Mouse (Mus musculus) liver, embryonic 14.5 days (tissue): ENCODE measurements at regions not wholly inside any gene's neighbourhood (a gene's known extent, or its start where the extent isn't known, plus 50 kb on each side); places are given as distances from the start of the nearest gene placed in this dataset.

Experiments used
- ATAC-seq: fragments of 200-750 bp; cut with Nextera tagmentation; 2 replicates; pipeline ENCODE4 v1.8.0; 2017; ENCODE audit warnings: moderate number of reproducible peaks, mild to moderate bottlenecking, moderate library complexity; ENCODE audit not compliant: insufficient read depth
- DNase-seq, 3 experiments: peaks; one replicate each; pipeline ENCODE4 v3.0.0-alpha.2; 2012 to 2013; ENCODE audit warnings: low read depth in 3 of 3, low spot score in 3 of 3
- H3K27ac ChIP-seq: fragments of 300-500 bp; sonication (generic); 2 replicates; pipeline ENCODE4 v1.5.1; 2014; ENCODE audit warnings: moderate library complexity, mild to moderate bottlenecking, control low read depth, inconsistent platforms
- H3K27me3 ChIP-seq: fragments of 300-500 bp; sonication (generic); 2 replicates; pipeline ENCODE4 v1.6.1; 2014; ENCODE audit warnings: mild to moderate bottlenecking, low read length, moderate library complexity; ENCODE audit not compliant: control insufficient read depth, insufficient read depth
- H3K36me3 ChIP-seq: fragments of 300-500 bp; sonication (generic); replicated peaks from 2 replicates; pipeline ENCODE4 v1.6.1; 2014; ENCODE audit warnings: low read depth; ENCODE audit not compliant: control insufficient read depth, insufficient read depth
- H3K4me1 ChIP-seq, 2 experiments: fragments of 200-500 bp in 1 of 2; fragments of 300-500 bp in 1 of 2; sonication (generic) in 1 of 2; replicated peaks; 2 replicates each; pipeline ENCODE4 v1.6.1; 2012 to 2014; ENCODE audit warnings: antibody characterized with exemption in 1 of 2, inconsistent platforms in 1 of 2, low read length in 1 of 2; ENCODE audit not compliant: control insufficient read depth in 2 of 2, insufficient read depth in 2 of 2
- H3K4me2 ChIP-seq: fragments of 300-500 bp; sonication (generic); 2 replicates; pipeline ENCODE4 v1.6.1; 2014; ENCODE audit warnings: low read depth, mild to moderate bottlenecking, control low read depth, moderate library complexity
- H3K4me3 ChIP-seq, 2 experiments: fragments of 200-500 bp in 1 of 2; fragments of 300-500 bp in 1 of 2; sonication (generic) in 1 of 2; 2 replicates each; pipeline ENCODE4 v1.5.1; 2012 to 2014; ENCODE audit warnings: low read depth in 2 of 2, low read length in 2 of 2, mild to moderate bottlenecking in 2 of 2, control low read depth in 1 of 2, inconsistent platforms in 1 of 2, moderate library complexity in 1 of 2; ENCODE audit not compliant: insufficient read depth in 1 of 2
- H3K9ac ChIP-seq: fragments of 300-500 bp; sonication (generic); replicated peaks from 2 replicates; pipeline ENCODE4 v1.6.1; 2014; ENCODE audit warnings: mild to moderate bottlenecking, control low read depth, moderate library complexity
- H3K9me3 ChIP-seq: fragments of 300-500 bp; sonication (generic); 2 replicates; pipeline ENCODE4 v1.6.1; 2016; ENCODE audit warnings: low read length, mixed read lengths; ENCODE audit not compliant: control insufficient read depth
- CTCF ChIP-seq: IDR thresholded peaks from 2 replicates; pipeline ENCODE4 v1.5.1; 2016; ENCODE audit warnings: antibody characterized with exemption, low read depth, control low read depth
- EP300 ChIP-seq: IDR thresholded peaks from 2 replicates; pipeline ENCODE4 v1.6.1; 2016; ENCODE audit warnings: antibody characterized with exemption, low read depth
- WGBS: fragments of 180-500 bp; shearing (Covaris S2); extraction: QIAGEN DNeasy Blood & Tissue Kit; methylation state at CpG from one replicate; pipeline ENCODE4 v1.1.7; 2014; ENCODE audit not compliant: insufficient replicate concordance; 5-methylcytosine and 5-hydroxymethylcytosine counted together

DNA sequence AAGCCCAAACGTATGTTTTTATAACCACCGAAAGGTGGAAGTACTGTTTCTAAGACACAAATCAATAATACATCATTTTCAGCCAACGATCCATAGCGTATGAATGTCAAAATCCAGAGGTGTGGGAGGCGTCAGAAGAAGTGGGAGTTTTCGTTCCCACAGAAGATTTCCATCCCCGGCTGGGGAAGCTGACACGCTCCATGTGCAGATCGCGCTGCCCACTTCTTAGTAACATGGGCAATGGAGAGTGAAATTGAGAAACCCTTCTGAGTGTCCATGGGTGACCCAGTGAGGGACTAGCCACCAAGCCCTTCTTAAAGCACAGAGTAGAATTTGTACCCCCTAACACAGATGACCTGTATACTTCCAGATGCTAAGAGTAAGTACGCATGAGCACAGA is 110.1 kb upstream of the Sh3bp4 start:
- Histone ChIP-seq H3K27me3 (no peaks in the 10 kb centered on the region), H3K4me3 (no peak overlapping the region), H3K36me3 (no peaks in the 10 kb centered on the region), H3K9me3 (no peaks in the 10 kb centered on the region), H3K4me2 (no peak overlapping the region), H3K9ac (no peak overlapping the region), H3K27ac (no peak overlapping the region), H3K4me1 (no peaks in the 10 kb centered on the region)
- TF ChIP-seq CTCF: no peak
- no peak for TF ChIP-seq EP300
- ATAC-seq (no peak), DNase-seq (no peak)
- 75% methylated on average over 11 of the region's 11 CpGs for WGBS

DNA sequence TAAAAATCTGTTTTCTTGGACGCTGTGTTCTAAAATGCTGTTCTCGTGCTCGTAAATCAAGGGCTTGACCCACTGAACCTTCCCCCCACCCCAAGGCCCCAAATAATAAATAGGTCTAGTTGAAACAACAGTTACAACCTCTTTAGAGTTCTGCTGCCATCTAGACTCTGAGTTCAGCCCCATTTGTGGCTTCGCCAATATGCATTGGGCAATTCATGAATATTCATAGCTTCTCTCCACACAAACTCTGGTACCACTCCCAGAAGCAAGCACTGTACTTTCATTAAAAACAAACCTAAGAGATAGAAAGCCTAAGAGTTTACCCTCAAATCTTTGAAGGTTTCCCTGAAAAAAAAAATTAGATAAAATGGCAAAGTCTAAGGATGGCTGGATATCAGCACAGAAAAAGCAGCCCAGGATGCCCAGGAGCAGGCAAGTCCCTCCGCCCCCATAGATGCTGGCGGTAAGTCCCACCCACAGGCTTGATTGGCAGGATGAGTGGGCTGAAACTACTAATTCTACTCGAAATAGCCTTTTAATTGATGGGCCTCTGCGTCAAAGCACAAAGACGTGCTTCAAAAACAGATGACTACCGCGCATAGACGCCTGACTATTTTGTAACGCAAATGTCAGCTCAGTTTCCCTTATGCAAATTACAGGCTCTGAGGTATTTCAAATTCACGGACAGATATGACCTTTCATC is 106.0 kb upstream of the Sh3bp4 start:
- no peak for ATAC-seq
- H3K4me3 ChIP-seq: no peak overlapping the region
- WGBS: 75% methylated on average over 14 of the region's 14 CpGs

DNA sequence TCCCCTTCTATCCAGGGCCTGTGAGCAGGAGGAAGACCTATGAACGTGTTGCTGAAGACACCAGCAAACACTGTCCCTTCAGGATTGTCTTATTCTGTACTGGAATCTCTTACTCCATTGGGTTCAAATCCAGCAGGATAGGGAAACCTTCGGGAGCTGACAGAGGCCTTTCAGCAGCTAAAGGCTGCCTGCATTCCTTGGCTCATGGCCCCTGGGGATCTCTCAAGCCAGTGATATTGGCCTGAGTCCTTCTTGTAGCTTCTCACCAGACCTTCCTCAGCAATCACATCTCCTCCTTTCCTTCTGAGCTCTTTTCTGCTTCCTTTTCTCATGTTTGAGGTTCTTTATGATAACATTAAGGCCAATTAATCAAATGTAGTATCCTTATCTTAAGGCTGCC is 103.8 kb upstream of the Sh3bp4 start:
- Histone ChIP-seq H3K27ac (no peak overlapping the region), H3K4me2 (no peak overlapping the region), H3K36me3 (no peaks in the 10 kb centered on the region), H3K27me3 (no peaks in the 10 kb centered on the region), H3K4me1 (no peaks in the 10 kb centered on the region), H3K9ac (no peak overlapping the region), H3K4me3 (no peak overlapping the region), H3K9me3 (no peaks in the 10 kb centered on the region)
- ATAC-seq (no peak), DNase-seq (no peak)
- TF ChIP-seq CTCF: no peak
- TF ChIP-seq EP300: no peak
- 58% methylated on average over 2 of the region's 2 CpGs for WGBS

More for the DNA sequence above, 106.0 kb upstream of the Sh3bp4 start:
- no peak overlapping the region for H3K9ac ChIP-seq
- no peak for DNase-seq
- H3K36me3 ChIP-seq: no peaks in the 10 kb centered on the region
- no peaks in the 10 kb centered on the region for H3K4me1 ChIP-seq
- H3K4me2 ChIP-seq: no peak overlapping the region
- H3K27me3 ChIP-seq: no peaks in the 10 kb centered on the region
- H3K27ac ChIP-seq: no peak overlapping the region
- TF ChIP-seq EP300 (no peak), CTCF (no peak)
- no peaks in the 10 kb centered on the region for H3K9me3 ChIP-seq

DNA sequence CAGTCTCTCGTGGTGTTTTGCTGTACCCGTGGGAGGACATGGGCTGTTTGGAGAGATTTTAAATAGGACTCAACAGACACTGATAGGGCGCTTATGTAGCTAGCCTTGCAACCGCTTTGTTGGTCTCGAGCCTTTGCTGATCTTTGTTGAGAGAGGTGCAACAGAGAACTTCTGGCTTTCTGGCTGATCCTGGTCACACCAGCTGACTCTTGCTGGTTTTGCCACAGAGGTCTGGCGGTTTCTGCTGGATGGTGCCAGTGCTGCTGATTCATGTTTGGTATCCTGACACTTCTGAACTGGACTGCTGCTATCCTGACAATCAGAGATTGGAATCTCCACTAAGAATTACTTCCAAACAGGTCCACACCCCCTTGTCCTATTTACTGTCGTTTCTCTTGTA is 102.1 kb upstream of the Sh3bp4 start:
- Histone ChIP-seq H3K9ac (no peak overlapping the region), H3K27me3 (no peaks in the 10 kb centered on the region), H3K9me3 (no peaks in the 10 kb centered on the region), H3K4me2 (no peak overlapping the region), H3K4me1 (no peaks in the 10 kb centered on the region), H3K4me3 (no peak overlapping the region), H3K27ac (no peak overlapping the region), H3K36me3 (no peaks in the 10 kb centered on the region)
- ATAC-seq (no peak), DNase-seq (no peak)
- 67% methylated on average over 7 of the region's 7 CpGs for WGBS
- TF ChIP-seq CTCF (no peak), EP300 (no peak)

DNA sequence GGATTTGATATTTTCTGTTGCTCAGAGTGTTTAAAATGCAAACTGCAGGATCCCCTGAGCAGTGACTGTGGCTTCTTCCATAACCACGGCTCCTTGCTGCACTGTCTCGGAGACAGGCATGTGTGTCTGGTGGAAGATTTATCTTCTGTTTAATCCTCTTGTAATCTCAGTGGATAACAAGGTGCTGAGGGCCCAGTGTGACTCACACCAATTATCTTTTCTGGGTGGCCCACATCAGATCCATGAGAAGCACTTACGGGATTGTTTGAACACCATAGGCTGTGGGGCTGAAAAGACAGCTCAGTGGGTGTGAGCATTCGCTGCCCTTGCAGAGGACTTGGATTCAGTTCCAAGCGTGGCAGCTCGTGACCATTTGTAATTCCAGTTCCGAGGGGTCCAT is 101.2 kb upstream of the Sh3bp4 start:
- Histone ChIP-seq H3K4me1 (no peaks in the 10 kb centered on the region), H3K4me2 (no peak overlapping the region), H3K27me3 (no peaks in the 10 kb centered on the region), H3K36me3 (no peaks in the 10 kb centered on the region), H3K9me3 (no peaks in the 10 kb centered on the region), H3K9ac (no peak overlapping the region), H3K27ac (no peak overlapping the region), H3K4me3 (no peak overlapping the region)
- TF ChIP-seq CTCF: no peak
- no peak for TF ChIP-seq EP300
- no peak for ATAC-seq
- no peak for DNase-seq
- 76% methylated on average over 7 of the region's 7 CpGs for WGBS
